Mouse (Mus musculus) stomach, embryonic 15.5 days (tissue): ENCODE data around the gene Mea1. TPM values are rescaled to one million over a fixed set of nuclear protein-coding genes. Genes with fewer than 3 reads are reported as not detected.

ENCODE experiments used
- ATAC-seq: fragments of 200-750 bp; cut with Nextera tagmentation; 2 replicates; pipeline ENCODE4 v1.8.0; 2017; ENCODE audit warnings: low read depth, moderate number of reproducible peaks, moderate TSS enrichment; ENCODE audit not compliant: insufficient read depth, low FRiP score
- H3K27ac ChIP-seq: fragments of 300-500 bp; sonication (generic); 2 replicates; pipeline ENCODE4 v1.5.1; 2015; ENCODE audit warnings: mild to moderate bottlenecking, inconsistent platforms
- H3K27me3 ChIP-seq: fragments of 300-500 bp; sonication (generic); replicated peaks from 2 replicates; pipeline ENCODE4 v1.6.1; 2015; ENCODE audit warnings: inconsistent platforms
- H3K36me3 ChIP-seq: fragments of 300-500 bp; sonication (generic); 2 replicates; pipeline ENCODE4 v1.6.1; 2015; ENCODE audit warnings: inconsistent platforms
- H3K4me1 ChIP-seq: fragments of 300-500 bp; sonication (generic); 2 replicates; pipeline ENCODE4 v1.6.1; 2015; ENCODE audit warnings: inconsistent platforms
- H3K4me2 ChIP-seq: fragments of 300-500 bp; sonication (generic); 2 replicates; pipeline ENCODE4 v1.6.1; 2015; ENCODE audit warnings: mild to moderate bottlenecking, inconsistent platforms
- H3K4me3 ChIP-seq: fragments of 300-500 bp; sonication (generic); replicated peaks from 2 replicates; pipeline ENCODE4 v1.5.1; 2015; ENCODE audit warnings: inconsistent platforms
- H3K9ac ChIP-seq: fragments of 300-500 bp; sonication (generic); 2 replicates; pipeline ENCODE4 v1.6.1; 2015; ENCODE audit warnings: inconsistent platforms
- H3K9me3 ChIP-seq: fragments of 300-500 bp; sonication (generic); 2 replicates; pipeline ENCODE4 v1.6.1; 2016; ENCODE audit warnings: inconsistent platforms
- WGBS: fragments of 180-500 bp; shearing (Covaris S2); methylation state at CpG from one replicate; pipeline ENCODE4 v1.1.7; 2015; 5-methylcytosine and 5-hydroxymethylcytosine counted together
- polyA plus RNA-seq: library from polyadenylated mRNA; unstranded; fragments of >200 nt; fragmentation: Nextera tagmentation; extraction: Ambion mirVana; gene quantifications from 2 replicates; pipeline ENCODE4 v1.2.1, GENCODE M21; 2015

Mea1 gene
- polyA plus RNA-seq, 1 experiment from 2014 or later: 145 TPM

DNA sequence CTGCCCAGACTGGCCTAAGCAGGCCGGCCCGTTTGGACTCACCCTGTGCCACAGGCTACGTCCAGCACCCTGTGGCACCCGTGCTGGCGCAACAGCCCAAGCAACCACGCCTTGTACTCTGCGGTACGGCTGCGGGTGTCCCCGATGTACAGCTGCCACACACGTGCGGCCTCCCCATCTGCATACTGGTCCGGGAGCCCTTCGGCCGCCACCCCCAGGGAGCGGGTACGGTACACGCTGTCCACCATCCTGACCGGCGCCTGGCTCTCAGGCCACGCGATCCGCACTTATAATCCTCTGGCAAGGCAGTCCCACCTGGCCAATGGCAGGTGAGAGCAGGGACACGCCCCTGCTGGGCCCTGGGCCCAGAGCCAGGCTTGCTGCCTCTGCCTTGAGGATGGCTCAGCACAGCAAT lies 50.3 kb downstream of the Mea1 start, which contains the start of gene Gnmt:
Gene Gnmt, minus strand, starts transcription at position 265 of the 415 bp plus-strand sequence.
- H3K4me1 ChIP-seq: 0 out of 2 replicates have a peak, but pooled peaks cover 4% of the 10 kb centered on the region
- ATAC-seq: peak; percentile 65; the same call in 1 of the 2 replicates
- no peaks in the 10 kb centered on the region for H3K27me3 ChIP-seq
- H3K4me3 ChIP-seq: peak within 1 kb of the TSS; percentile 33
- no peaks in the 10 kb centered on the region; the same call in 1 of the 2 replicates for H3K36me3 ChIP-seq
- peak within 1 kb of the TSS; percentile 57 for H3K4me2 ChIP-seq
- no peak within 1 kb of the TSS for H3K9ac ChIP-seq
- no peaks in the 10 kb centered on the region for H3K9me3 ChIP-seq
- WGBS: 15% methylated on average over 24 of the region's 24 CpGs
- H3K27ac ChIP-seq: no peak within 1 kb of the TSS

Other genes with a start within 250 kb of the Mea1 start
- 1.3 and 1.9 TPM in 2 replicates for gene Crip3, start 249.9 kb upstream of the Mea1 start, polyA plus RNA-seq
- gene Slc22a7, start 240.3 kb upstream of the Mea1 start, polyA plus RNA-seq: not detected in 2 replicates
- gene Ttbk1, start 191.1 kb upstream of the Mea1 start, polyA plus RNA-seq: 0.27 and 0.31 TPM in 2 replicates
- gene Dnph1, start 182.1 kb upstream of the Mea1 start, polyA plus RNA-seq: 47.7 and 49.7 TPM in 2 replicates
- gene Cul9, start 132.4 kb upstream of the Mea1 start, polyA plus RNA-seq: 3.2 and 4.6 TPM in 2 replicates
- gene Srf, start 122.6 kb upstream of the Mea1 start, polyA plus RNA-seq: 8.7 and 9.4 TPM in 2 replicates
- gene Ptk7, start 49.3 kb upstream of the Mea1 start, polyA plus RNA-seq: 87.6 and 89.8 TPM in 2 replicates
- 38.4 and 41.4 TPM in 2 replicates for gene Klc4, start 32.8 kb upstream of the Mea1 start, polyA plus RNA-seq
- 112 and 126 TPM in 2 replicates for gene Mrpl2, start 32.6 kb upstream of the Mea1 start, polyA plus RNA-seq
- 42.9 and 49.5 TPM in 2 replicates for gene Cul7, start 28.5 kb upstream of the Mea1 start, polyA plus RNA-seq
- gene Rrp36, start 4.4 kb upstream of the Mea1 start, polyA plus RNA-seq: 53.2 and 57.2 TPM in 2 replicates
- gene Klhdc3, start 2.1 kb downstream of the Mea1 start, polyA plus RNA-seq: 102 and 103 TPM in 2 replicates
- gene Ppp2r5d, start 26.3 kb downstream of the Mea1 start, polyA plus RNA-seq: 72.8 and 86.7 TPM in 2 replicates
- 24.9 and 27.1 TPM in 2 replicates for gene Pex6, start 32.7 kb downstream of the Mea1 start, polyA plus RNA-seq
- 12.5 and 15.0 TPM in 2 replicates for gene Gnmt, start 50.4 kb downstream of the Mea1 start, polyA plus RNA-seq
- gene Cnpy3, start 73.4 kb downstream of the Mea1 start, polyA plus RNA-seq: 79.0 and 79.3 TPM in 2 replicates
- 0.37 and 0.57 TPM in 2 replicates for gene Ptcra, start 84.9 kb downstream of the Mea1 start, polyA plus RNA-seq
- gene 2310039H08Rik, start 93.8 kb downstream of the Mea1 start, polyA plus RNA-seq: 76.0 and 89.3 TPM in 2 replicates
- 145 and 155 TPM in 2 replicates for gene Rpl7l1, start 103.9 kb downstream of the Mea1 start, polyA plus RNA-seq
- gene Bicral, start 179.7 kb downstream of the Mea1 start, polyA plus RNA-seq: 4.6 and 5.6 TPM in 2 replicates
- gene Tbcc, start 211.9 kb downstream of the Mea1 start, polyA plus RNA-seq: 54.8 and 63.0 TPM in 2 replicates
- not detected in 2 replicates for gene Prph2, start 231.7 kb downstream of the Mea1 start, polyA plus RNA-seq